Mouse (Mus musculus): ENCODE results near the gene Usp21. TPM values are rescaled to one million over a fixed set of nuclear protein-coding genes. Genes with fewer than 3 reads are reported as not detected.

The Usp21 gene
- polyA plus RNA-seq, 1 experiment: 48.4 TPM

- DNase-seq (ENCODE audit: low spot score): no peak
Measured at GRCm38 (mm10) chr1:171284491-171284890, 3.3 kb downstream of the Usp21 start.

- no peak for DNase-seq (ENCODE audit: low spot score)
Measured at GRCm38 (mm10) chr1:171283188-171284160, 4.3 kb downstream of the Usp21 start.

GRCm38 (mm10) chr1:171282086-171282805 is 5.5 kb downstream of the Usp21 start:
- DNase-seq (ENCODE audit: low spot score): no peak

GRCm38 (mm10) chr1:171281528-171281923 is 6.3 kb downstream of the Usp21 start:
- DNase-seq (ENCODE audit: low spot score): no peak

- peak; percentile 78 for DNase-seq (ENCODE audit: low spot score)
Measured at GRCm38 (mm10) chr1:171280916-171281527, 6.8 kb downstream of the Usp21 start, which contains the start of gene Ppox. TSS of gene Ppox (minus strand) at chr1:171281186.

GRCm38 (mm10) chr1:171280250-171280915 is 7.4 kb downstream of the Usp21 start:
- peak; percentile 23 for DNase-seq (ENCODE audit: low spot score)

- no peak for DNase-seq (ENCODE audit: low spot score)
Measured at GRCm38 (mm10) chr1:171279721-171280120, 8.1 kb downstream of the Usp21 start.

GRCm38 (mm10) chr1:171279012-171279705 is 8.6 kb downstream of the Usp21 start:
- peak; percentile 16 for DNase-seq (ENCODE audit: low spot score)

GRCm38 (mm10) chr1:171278436-171278835 is 9.4 kb downstream of the Usp21 start:
- DNase-seq (ENCODE audit: low spot score): no peak

- DNase-seq (ENCODE audit: low spot score): peak; percentile 19
Measured at GRCm38 (mm10) chr1:171277736-171278135, 10.1 kb downstream of the Usp21 start.

- DNase-seq (ENCODE audit: low spot score): peak; percentile 24
Measured at GRCm38 (mm10) chr1:171276110-171276748, 11.6 kb downstream of the Usp21 start.

GRCm38 (mm10) chr1:171275144-171275734 is 12.6 kb downstream of the Usp21 start:
- DNase-seq (ENCODE audit: low spot score): no peak

GRCm38 (mm10) chr1:171274171-171274570 is 13.6 kb downstream of the Usp21 start:
- DNase-seq (ENCODE audit: low spot score): no peak

GRCm38 (mm10) chr1:171272086-171272485 is 15.7 kb downstream of the Usp21 start:
- no peak for DNase-seq (ENCODE audit: low spot score)

- DNase-seq (ENCODE audit: low spot score): no peak
Measured at GRCm38 (mm10) chr1:171271622-171272021, 16.2 kb downstream of the Usp21 start.

GRCm38 (mm10) chr1:171271196-171271595 is 16.6 kb downstream of the Usp21 start:
- no peak for DNase-seq (ENCODE audit: low spot score)

- DNase-seq (ENCODE audit: low spot score): no peak
Measured at GRCm38 (mm10) chr1:171270573-171270900, 17.3 kb downstream of the Usp21 start.

GRCm38 (mm10) chr1:171269848-171270572 is 17.8 kb downstream of the Usp21 start, which contains the start of gene B4galt3:
TSS of gene B4galt3 (plus strand) at chr1:171270328.
- peak; percentile 98 for DNase-seq (ENCODE audit: low spot score)

GRCm38 (mm10) chr1:171268341-171268740 is 19.4 kb downstream of the Usp21 start:
- DNase-seq (ENCODE audit: low spot score): no peak
